Mouse (Mus musculus): ENCODE results near the gene Bex4. TPM values are rescaled to one million over a fixed set of nuclear protein-coding genes. Genes with fewer than 3 reads are reported as not detected.
"Not testable (repeated sequence)": the region's sequence is repeated elsewhere in the genome, so short reads cannot be mapped to it uniquely, and the experiment has no call there.

Gene Bex4
- polyA plus RNA-seq, 1 experiment from 2014 or later: 59.2 TPM

DNA sequence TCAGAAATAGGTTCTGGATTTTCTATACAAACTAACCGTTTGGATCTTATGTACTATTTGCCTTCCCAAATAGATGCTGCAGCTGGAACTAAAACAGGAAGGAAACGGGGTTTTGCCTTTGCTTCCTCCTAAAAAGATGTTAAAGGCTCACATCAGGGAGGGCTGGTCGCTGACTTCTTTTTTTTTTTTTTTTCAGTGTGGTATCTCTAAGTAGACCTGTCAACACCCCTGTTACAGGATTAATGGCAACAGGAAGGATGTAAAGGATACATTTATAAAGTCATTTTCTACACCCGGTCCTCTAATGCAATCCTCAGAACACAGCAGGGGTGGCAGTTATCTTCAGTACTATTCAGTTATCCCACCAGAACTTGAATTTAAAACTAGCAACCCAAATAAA is 23.8 kb upstream of the Bex4 start:
- H3K27ac ChIP-seq: no peak overlapping the region
- no peak overlapping the region for H3K4me3 ChIP-seq (replicated peaks; ENCODE audit: low read depth, low read length)
- ATAC-seq (replicated peaks; ENCODE audit: low FRiP score, low read depth): no peak
- no peak for TF ChIP-seq CTCF (IDR thresholded peaks at IDR 0.05; ENCODE audit: low read depth)
- DNase-seq (ENCODE audit: low spot score): no peak
- peaks cover 5% of the 10 kb centered on the region; the same call in 1 of the 2 replicates for H3K27me3 ChIP-seq (ENCODE audit: insufficient read depth, low read length)
- H3K36me3 ChIP-seq (ENCODE audit: insufficient read depth, low read length): no peaks in the 10 kb centered on the region
- H3K4me1 ChIP-seq (replicated peaks; ENCODE audit: insufficient read depth, low read length): no peaks in the 10 kb centered on the region
- H3K9me3 ChIP-seq (replicated peaks; ENCODE audit: low read length): no peaks in the 10 kb centered on the region
- H3K4me2 ChIP-seq (ENCODE audit: low read length): peak overlapping the region; percentile 53; the same call in 1 of the 2 replicates
- H3K9ac ChIP-seq (ENCODE audit: low read depth, low read length): no peak overlapping the region
- 39% methylated on average over 4 of the region's 4 CpGs for whole genome bisulfite sequencing

DNA sequence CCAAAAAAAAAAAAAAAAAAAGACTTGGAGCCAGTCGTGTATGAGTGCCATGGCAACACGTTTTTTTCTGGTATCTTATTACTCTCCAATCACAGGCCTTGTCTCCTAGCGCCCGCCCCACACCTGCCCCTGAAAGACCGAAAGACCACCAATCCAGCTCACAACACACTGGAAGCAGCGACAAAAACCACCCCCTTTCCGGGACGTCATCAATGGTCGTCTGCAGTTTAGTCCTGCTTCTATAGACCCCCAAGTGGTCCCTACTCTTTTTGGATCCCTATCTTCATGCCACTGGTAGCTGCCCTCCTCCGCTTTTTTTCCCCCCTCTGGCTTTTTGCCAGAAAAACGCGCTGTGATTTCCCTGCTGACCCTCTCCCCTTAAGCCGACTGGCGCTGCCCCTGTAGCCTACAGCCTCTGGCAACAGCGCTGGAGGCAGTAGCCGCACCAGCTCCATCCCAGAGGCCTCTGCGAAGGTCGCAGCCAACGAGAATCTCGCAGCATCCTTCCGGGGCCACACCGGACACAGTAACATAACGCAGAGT is 23.3 kb upstream of the Bex4 start:
- H3K27ac ChIP-seq: no peak overlapping the region
- TF ChIP-seq CTCF (IDR thresholded peaks at IDR 0.05; ENCODE audit: low read depth): no peak
- H3K4me1 ChIP-seq (replicated peaks; ENCODE audit: insufficient read depth, low read length): no peaks in the 10 kb centered on the region
- peaks cover 5% of the 10 kb centered on the region; the same call in 1 of the 2 replicates for H3K27me3 ChIP-seq (ENCODE audit: insufficient read depth, low read length)
- DNase-seq (ENCODE audit: low spot score) (peak; percentile 77), ATAC-seq (replicated peaks; ENCODE audit: low FRiP score, low read depth) (peak; percentile 95)
- H3K9me3 ChIP-seq (replicated peaks; ENCODE audit: low read length): no peaks in the 10 kb centered on the region
- no peaks in the 10 kb centered on the region for H3K36me3 ChIP-seq (ENCODE audit: insufficient read depth, low read length)
- H3K4me3 ChIP-seq (replicated peaks; ENCODE audit: low read depth, low read length): peak overlapping the region; percentile 24
- no peak overlapping the region for H3K9ac ChIP-seq (ENCODE audit: low read depth, low read length)
- 27% methylated on average over 23 of the region's 23 CpGs for WGBS
- peak overlapping the region; percentile 53 for H3K4me2 ChIP-seq (ENCODE audit: low read length)

DNA sequence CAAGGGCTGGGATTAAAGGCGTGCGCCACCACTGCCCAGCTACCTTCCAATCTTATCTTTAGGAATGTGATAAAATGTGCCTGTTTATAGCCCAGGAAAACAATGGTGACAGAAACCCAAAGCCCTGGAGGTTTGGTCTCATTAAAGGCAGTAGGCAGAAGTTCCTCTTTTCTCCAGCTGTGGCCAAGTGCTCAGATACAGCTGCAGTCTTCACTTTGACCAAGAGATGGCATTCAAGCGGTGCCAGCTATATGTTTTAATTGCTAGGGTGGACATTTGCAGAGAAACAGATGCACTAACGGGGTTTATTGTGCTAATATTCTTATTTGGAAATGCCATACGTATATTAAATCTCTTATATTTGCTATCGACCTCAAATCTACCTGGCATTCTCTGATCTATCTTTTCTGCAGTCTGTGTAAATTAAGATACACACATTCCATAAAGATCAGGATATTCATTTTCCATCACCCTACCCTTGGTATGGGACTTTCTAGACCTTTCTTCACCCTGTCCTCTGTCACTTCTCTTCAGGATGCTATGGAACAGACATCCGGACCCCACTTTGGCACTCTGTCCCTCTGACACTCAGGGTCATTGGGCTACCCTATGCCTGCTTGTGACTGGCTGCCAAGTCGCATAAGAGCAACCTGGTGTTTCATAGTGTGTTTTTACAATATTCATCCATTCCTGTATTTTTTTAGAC is 11.6 kb upstream of the Bex4 start:
- no peaks in the 10 kb centered on the region for H3K4me1 ChIP-seq (replicated peaks; ENCODE audit: insufficient read depth, low read length)
- WGBS: 66% methylated on average over 8 of the region's 8 CpGs
- no peak overlapping the region for H3K4me3 ChIP-seq (replicated peaks; ENCODE audit: low read depth, low read length)
- H3K27ac ChIP-seq: no peak overlapping the region
- H3K9me3 ChIP-seq (replicated peaks; ENCODE audit: low read length): no peaks in the 10 kb centered on the region
- no peaks in the 10 kb centered on the region for H3K36me3 ChIP-seq (ENCODE audit: insufficient read depth, low read length)
- H3K9ac ChIP-seq (ENCODE audit: low read depth, low read length): no peak overlapping the region
- ATAC-seq (replicated peaks; ENCODE audit: low FRiP score, low read depth): no peak
- peak; percentile 35; the same call in 1 of the 2 replicates for TF ChIP-seq CTCF (IDR thresholded peaks at IDR 0.05; ENCODE audit: low read depth)
- DNase-seq (ENCODE audit: low spot score): peak; percentile 31
- no peaks in the 10 kb centered on the region for H3K27me3 ChIP-seq (ENCODE audit: insufficient read depth, low read length)
- H3K4me2 ChIP-seq (ENCODE audit: low read length): no peak overlapping the region

DNA sequence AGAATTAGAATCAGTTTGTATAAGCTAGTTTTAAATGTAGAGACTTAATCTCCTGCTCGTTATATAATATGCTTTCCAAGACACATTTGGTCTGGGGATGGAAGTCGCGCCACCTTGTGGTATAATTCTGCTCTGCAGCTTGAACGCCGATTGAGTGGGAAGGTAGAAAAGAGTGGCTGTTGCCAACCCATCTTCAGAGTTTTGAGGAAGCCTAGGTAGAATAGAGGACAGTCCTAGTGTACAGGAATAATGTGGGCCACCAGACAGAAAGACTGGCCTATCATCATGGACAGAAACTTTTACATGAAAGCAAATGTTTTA is 11.1 kb upstream of the Bex4 start:
- ATAC-seq (replicated peaks; ENCODE audit: low FRiP score, low read depth) (no peak), DNase-seq (ENCODE audit: low spot score) (peak; percentile 37)
- Histone ChIP-seq H3K36me3 (ENCODE audit: insufficient read depth, low read length) (no peaks in the 10 kb centered on the region), H3K27ac (no peak overlapping the region), H3K4me1 (replicated peaks; ENCODE audit: insufficient read depth, low read length) (no peaks in the 10 kb centered on the region), H3K4me2 (ENCODE audit: low read length) (no peak overlapping the region), H3K4me3 (replicated peaks; ENCODE audit: low read depth, low read length) (no peak overlapping the region), H3K9me3 (replicated peaks; ENCODE audit: low read length) (no peaks in the 10 kb centered on the region), H3K9ac (ENCODE audit: low read depth, low read length) (no peak overlapping the region), H3K27me3 (ENCODE audit: insufficient read depth, low read length) (no peaks in the 10 kb centered on the region)
- WGBS: 15% methylated on average over 5 of the region's 5 CpGs
- TF ChIP-seq CTCF (IDR thresholded peaks at IDR 0.05; ENCODE audit: low read depth): peak; percentile 77

DNA sequence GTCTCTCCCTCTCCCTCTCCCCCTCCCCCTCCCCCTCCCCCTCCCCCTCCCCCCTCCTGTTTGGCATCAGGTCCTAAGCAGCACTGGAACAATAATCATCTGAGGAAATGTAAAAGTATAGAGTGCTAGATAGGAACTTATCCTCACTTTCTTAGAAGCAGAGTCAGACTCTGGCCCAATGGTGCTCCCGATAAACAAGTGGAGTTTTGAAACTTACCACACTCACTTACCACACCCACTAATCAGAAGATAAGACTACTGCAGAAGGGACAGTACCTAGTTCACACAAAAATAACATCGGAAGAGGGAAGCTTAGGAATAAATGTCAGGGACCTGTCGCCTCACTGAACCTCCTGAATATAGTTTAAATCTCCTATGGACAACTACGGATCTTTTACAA is 3.2 kb upstream of the Bex4 start:
- Histone ChIP-seq H3K9me3 (replicated peaks; ENCODE audit: low read length) (no peaks in the 10 kb centered on the region), H3K4me3 (replicated peaks; ENCODE audit: low read depth, low read length) (no peak overlapping the region), H3K4me1 (replicated peaks; ENCODE audit: insufficient read depth, low read length) (no peaks in the 10 kb centered on the region), H3K9ac (ENCODE audit: low read depth, low read length) (no peak overlapping the region), H3K36me3 (ENCODE audit: insufficient read depth, low read length) (no peaks in the 10 kb centered on the region), H3K4me2 (ENCODE audit: low read length) (no peak overlapping the region), H3K27ac (no peak overlapping the region), H3K27me3 (ENCODE audit: insufficient read depth, low read length) (no peaks in the 10 kb centered on the region)
- TF ChIP-seq CTCF (IDR thresholded peaks at IDR 0.05; ENCODE audit: low read depth): no peak
- WGBS: 88% methylated on average over 4 of the region's 4 CpGs
- no peak for DNase-seq (ENCODE audit: low spot score)
- ATAC-seq (replicated peaks; ENCODE audit: low FRiP score, low read depth): no peak

DNA sequence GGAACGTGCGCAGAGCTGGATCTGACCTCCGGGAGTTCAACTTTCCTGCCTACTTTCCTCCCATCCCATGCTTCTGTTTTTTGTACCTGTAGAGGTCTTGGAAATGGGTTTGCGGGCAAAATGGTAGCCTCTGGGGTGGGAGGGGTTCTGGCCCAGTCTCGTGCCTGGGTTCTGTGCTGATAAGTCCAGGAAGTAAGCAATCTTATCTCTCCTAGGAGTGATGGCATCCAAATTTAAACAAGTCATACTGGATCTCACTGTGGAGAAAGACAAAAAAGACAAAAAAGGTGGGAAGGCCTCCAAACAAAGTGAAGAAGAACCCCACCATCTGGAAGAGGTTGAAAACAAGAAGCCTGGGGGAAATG is 826 bp downstream of the Bex4 start:
- not testable (repeated sequence) for H3K9ac ChIP-seq (ENCODE audit: low read depth, low read length); DNase-seq (ENCODE audit: low spot score); ATAC-seq (replicated peaks; ENCODE audit: low FRiP score, low read depth); H3K36me3 ChIP-seq (ENCODE audit: insufficient read depth, low read length); H3K4me1 ChIP-seq (replicated peaks; ENCODE audit: insufficient read depth, low read length); H3K27me3 ChIP-seq (ENCODE audit: insufficient read depth, low read length); H3K9me3 ChIP-seq (replicated peaks; ENCODE audit: low read length); H3K27ac ChIP-seq
- Histone ChIP-seq H3K4me2 (ENCODE audit: low read length) (peak overlapping the region; percentile 34), H3K4me3 (replicated peaks; ENCODE audit: low read depth, low read length) (peak overlapping the region; percentile 16; the same call in 1 of the 2 replicates)
- WGBS: 33% methylated on average over 5 of the region's 5 CpGs

DNA sequence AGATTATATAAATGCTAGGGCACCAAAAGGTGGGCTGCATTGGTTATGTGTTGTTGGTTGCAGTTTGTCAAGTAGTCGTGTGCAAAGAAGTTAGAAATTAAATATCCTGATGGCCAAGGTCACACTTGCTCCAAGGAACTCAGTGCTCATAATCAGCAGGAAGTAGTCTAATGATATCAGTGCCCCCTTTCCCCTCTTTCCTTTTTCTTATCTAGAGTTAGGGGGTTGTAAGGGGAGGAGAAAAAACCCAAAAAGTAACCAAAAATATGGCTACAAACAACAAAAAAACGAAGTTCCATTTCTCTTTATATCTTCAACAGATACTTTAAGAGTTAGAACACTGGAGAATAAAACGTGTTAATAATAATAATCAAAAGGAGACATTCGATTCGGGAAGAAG is 2.6 kb downstream of the Bex4 start:
- TF ChIP-seq CTCF (IDR thresholded peaks at IDR 0.05; ENCODE audit: low read depth): no peak
- Histone ChIP-seq H3K27ac (no peak overlapping the region), H3K36me3 (ENCODE audit: insufficient read depth, low read length) (no peaks in the 10 kb centered on the region), H3K4me1 (replicated peaks; ENCODE audit: insufficient read depth, low read length) (no peaks in the 10 kb centered on the region), H3K4me2 (ENCODE audit: low read length) (no peak overlapping the region), H3K4me3 (replicated peaks; ENCODE audit: low read depth, low read length) (no peak overlapping the region), H3K9ac (ENCODE audit: low read depth, low read length) (no peak overlapping the region), H3K27me3 (ENCODE audit: insufficient read depth, low read length) (no peaks in the 10 kb centered on the region), H3K9me3 (replicated peaks; ENCODE audit: low read length) (no peaks in the 10 kb centered on the region)
- no peak for ATAC-seq (replicated peaks; ENCODE audit: low FRiP score, low read depth)
- no peak for DNase-seq (ENCODE audit: low spot score)
- 78% methylated on average over 5 of the region's 5 CpGs for WGBS
